Mouse (Mus musculus) midbrain, embryonic 15.5 days (tissue): ENCODE data around the gene Vmn2r89. TPM values are rescaled to one million over a fixed set of nuclear protein-coding genes. Genes with fewer than 3 reads are reported as not detected.

ENCODE experiments used
- ATAC-seq: fragments of 200-750 bp; cut with Nextera tagmentation; replicated peaks from 2 replicates; pipeline ENCODE4 v1.8.0; 2017; ENCODE audit warnings: moderate TSS enrichment
- H3K27ac ChIP-seq: fragments of 300-500 bp; sonication (generic); 2 replicates; pipeline ENCODE4 v1.5.1; 2015; ENCODE audit warnings: mild to moderate bottlenecking, inconsistent platforms
- H3K27me3 ChIP-seq: fragments of 300-500 bp; sonication (generic); replicated peaks from 2 replicates; pipeline ENCODE4 v1.6.1; 2015; ENCODE audit warnings: inconsistent platforms
- H3K36me3 ChIP-seq: fragments of 300-500 bp; sonication (generic); replicated peaks from 2 replicates; pipeline ENCODE4 v1.6.1; 2015; ENCODE audit warnings: inconsistent platforms
- H3K4me1 ChIP-seq: fragments of 300-500 bp; sonication (generic); 2 replicates; pipeline ENCODE4 v1.6.1; 2015; ENCODE audit warnings: inconsistent platforms
- H3K4me2 ChIP-seq: fragments of 300-500 bp; sonication (generic); 2 replicates; pipeline ENCODE4 v1.6.1; 2015; ENCODE audit warnings: inconsistent platforms, mild to moderate bottlenecking, moderate library complexity
- H3K4me3 ChIP-seq: fragments of 300-500 bp; sonication (generic); 2 replicates; pipeline ENCODE4 v1.5.1; 2015; ENCODE audit warnings: mild to moderate bottlenecking, inconsistent platforms
- H3K9ac ChIP-seq: fragments of 300-500 bp; sonication (generic); 2 replicates; pipeline ENCODE4 v1.6.1; 2015; ENCODE audit warnings: mild to moderate bottlenecking, inconsistent platforms
- H3K9me3 ChIP-seq: fragments of 300-500 bp; sonication (generic); 2 replicates; pipeline ENCODE4 v1.6.1; 2016; ENCODE audit warnings: inconsistent platforms
- WGBS: fragments of 180-500 bp; shearing (Covaris S2); methylation state at CpG from one replicate; pipeline ENCODE4 v1.1.7; 2015; ENCODE audit warnings: mixed read lengths; 5-methylcytosine and 5-hydroxymethylcytosine counted together
- polyA plus RNA-seq: library from polyadenylated mRNA; unstranded; fragments of >200 nt; fragmentation: Nextera tagmentation; extraction: Ambion mirVana; gene quantifications from 2 replicates; pipeline ENCODE4 v1.2.1, GENCODE M21; 2015

Vmn2r89 gene
- polyA plus RNA-seq, 1 experiment from 2014 or later: not detected

- Histone ChIP-seq H3K9ac (no peak overlapping the region), H3K4me2 (no peak overlapping the region), H3K27ac (no peak overlapping the region), H3K36me3 (no peaks in the 10 kb centered on the region), H3K9me3 (no peaks in the 10 kb centered on the region; the same call in 1 of the 2 replicates), H3K4me1 (no peaks in the 10 kb centered on the region), H3K4me3 (no peak overlapping the region), H3K27me3 (no peaks in the 10 kb centered on the region)
- no peak for ATAC-seq
- 87% methylated on average over 2 of the region's 2 CpGs for WGBS
These were observed 44.1 kb downstream of the Vmn2r89 start for GRCm38 (mm10) chr14:51495781-51496180.

GRCm38 (mm10) chr14:51496955-51497354 is 45.3 kb downstream of the Vmn2r89 start:
- Histone ChIP-seq H3K9me3 (no peaks in the 10 kb centered on the region; the same call in 1 of the 2 replicates), H3K27ac (no peak overlapping the region), H3K4me2 (no peak overlapping the region), H3K36me3 (no peaks in the 10 kb centered on the region), H3K9ac (no peak overlapping the region), H3K4me1 (no peaks in the 10 kb centered on the region), H3K27me3 (no peaks in the 10 kb centered on the region), H3K4me3 (no peak overlapping the region)
- ATAC-seq: no peak
- WGBS: 78% methylated on average over 1 of the region's 1 CpGs

DNA sequence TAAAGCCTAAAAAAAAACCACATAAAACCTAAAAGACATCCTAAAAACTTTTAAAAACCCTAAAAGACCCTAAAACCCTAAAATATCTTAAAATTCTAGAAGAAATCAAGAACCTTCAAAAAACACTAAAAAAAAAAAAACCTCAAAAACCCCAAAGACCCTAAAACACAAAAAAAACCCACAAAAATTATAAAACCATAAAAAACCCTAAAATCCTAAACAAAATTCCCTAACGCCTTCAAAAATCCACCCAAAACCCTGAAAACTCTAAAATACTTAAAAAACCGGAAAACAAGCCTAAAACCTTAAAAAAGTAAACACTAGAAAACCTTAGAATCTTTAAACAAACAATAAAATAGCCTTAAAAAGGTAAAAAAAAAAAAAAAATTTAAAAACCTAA is 46.3 kb downstream of the Vmn2r89 start:
- no peaks in the 10 kb centered on the region; the same call in 1 of the 2 replicates for H3K9me3 ChIP-seq
- H3K4me2 ChIP-seq: no peak overlapping the region
- H3K9ac ChIP-seq: no peak overlapping the region
- H3K27ac ChIP-seq: no peak overlapping the region
- no peak for ATAC-seq
- WGBS: 95% methylated on average over 2 of the region's 2 CpGs
- H3K27me3 ChIP-seq: no peaks in the 10 kb centered on the region
- no peaks in the 10 kb centered on the region for H3K36me3 ChIP-seq
- H3K4me1 ChIP-seq: no peaks in the 10 kb centered on the region
- H3K4me3 ChIP-seq: no peak overlapping the region

DNA sequence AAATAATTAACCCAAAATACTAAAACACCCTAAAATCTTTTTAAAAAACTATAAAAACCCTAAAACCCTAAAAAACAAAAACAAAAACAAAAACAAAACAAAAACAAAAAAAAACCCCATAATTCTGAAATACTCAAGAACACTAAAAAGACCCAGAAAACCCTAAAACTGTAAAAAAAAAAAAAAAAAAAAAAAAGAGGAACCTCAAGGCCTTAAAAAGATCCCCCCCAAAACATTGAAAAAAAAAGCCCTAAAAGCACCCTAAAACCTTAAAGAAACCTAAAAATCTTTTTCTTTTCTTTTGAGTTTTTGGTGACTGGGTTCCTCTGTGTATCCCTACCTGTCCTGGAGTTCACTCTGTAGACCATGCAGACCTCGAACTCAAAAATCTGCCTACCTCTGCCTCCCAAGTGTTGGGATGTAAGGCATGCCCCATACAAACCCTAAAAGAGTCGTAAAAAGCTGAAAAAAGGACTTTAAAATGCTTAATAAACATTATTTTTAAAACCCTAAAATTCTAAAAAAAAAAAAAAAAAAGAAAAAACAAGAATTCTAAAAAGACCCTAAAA is 48.1 kb downstream of the Vmn2r89 start:
- no peak for ATAC-seq
- Histone ChIP-seq H3K36me3 (no peaks in the 10 kb centered on the region), H3K9me3 (no peaks in the 10 kb centered on the region; the same call in 1 of the 2 replicates), H3K4me1 (no peaks in the 10 kb centered on the region), H3K27me3 (no peaks in the 10 kb centered on the region), H3K27ac (no peak overlapping the region), H3K4me2 (no peak overlapping the region), H3K9ac (no peak overlapping the region), H3K4me3 (no peak overlapping the region)
- 85% methylated on average over 2 of the region's 2 CpGs for WGBS

DNA sequence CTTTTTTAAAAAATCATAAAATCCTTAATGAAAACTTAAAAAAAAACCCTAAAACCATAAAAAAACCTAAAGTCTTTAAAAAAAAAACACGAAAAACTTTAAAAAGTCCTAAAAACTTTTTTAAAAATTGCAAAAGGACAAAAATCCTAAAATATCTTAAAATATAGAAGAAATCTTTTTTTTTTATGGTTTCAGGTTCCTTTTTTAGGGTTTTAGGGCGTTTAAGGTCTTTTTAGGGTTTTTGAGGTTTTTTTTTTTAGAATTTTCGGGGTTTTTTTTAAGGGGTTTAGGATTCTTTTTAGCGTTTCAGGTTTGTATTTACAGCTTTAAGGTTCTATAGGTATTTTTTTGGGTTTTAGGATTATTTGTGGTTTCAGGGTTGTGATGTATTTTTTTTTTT is 48.8 kb downstream of the Vmn2r89 start:
- Histone ChIP-seq H3K4me3 (no peak overlapping the region), H3K4me2 (no peak overlapping the region), H3K4me1 (no peaks in the 10 kb centered on the region), H3K27me3 (no peaks in the 10 kb centered on the region), H3K9me3 (no peaks in the 10 kb centered on the region; the same call in 1 of the 2 replicates), H3K27ac (no peak overlapping the region), H3K36me3 (no peaks in the 10 kb centered on the region), H3K9ac (no peak overlapping the region)
- 94% methylated on average over 4 of the region's 4 CpGs for WGBS
- ATAC-seq: no peak

DNA sequence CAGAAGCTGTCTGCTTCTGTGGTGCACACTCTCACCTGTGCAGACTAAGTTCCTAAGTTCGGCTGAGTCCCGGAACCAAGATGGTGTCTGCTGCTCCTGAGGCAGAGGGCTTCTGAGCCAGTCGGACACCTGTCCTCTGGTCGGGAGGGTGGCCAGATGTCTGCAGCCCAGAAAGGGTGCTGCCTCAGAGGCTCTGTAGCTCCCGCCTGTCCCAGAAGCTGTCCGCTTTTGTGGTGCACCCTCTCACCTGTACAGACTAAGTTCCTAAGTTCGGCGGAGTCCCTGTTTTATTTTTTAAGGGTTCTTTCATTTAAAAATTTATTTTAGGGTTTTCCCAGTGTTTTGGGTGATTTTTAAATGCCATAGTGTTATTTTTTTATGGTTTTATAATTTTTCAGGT is 55.8 kb downstream of the Vmn2r89 start:
- no peak overlapping the region for H3K27ac ChIP-seq
- H3K4me1 ChIP-seq: no peaks in the 10 kb centered on the region
- no peaks in the 10 kb centered on the region for H3K9me3 ChIP-seq
- no peaks in the 10 kb centered on the region for H3K27me3 ChIP-seq
- no peak overlapping the region for H3K4me2 ChIP-seq
- 96% methylated on average over 8 of the region's 8 CpGs for WGBS
- H3K36me3 ChIP-seq: no peaks in the 10 kb centered on the region
- H3K4me3 ChIP-seq: no peak overlapping the region
- H3K9ac ChIP-seq: no peak overlapping the region
- no peak for ATAC-seq

Other genes starting within 250 kb of the Vmn2r89 start
- not detected in 2 replicates for gene Ear14, start 248.5 kb upstream of the Vmn2r89 start, polyA plus RNA-seq
- not detected in 2 replicates for gene Rnase2a, start 195.7 kb upstream of the Vmn2r89 start, polyA plus RNA-seq
- gene Gm7247, start 90.1 kb upstream of the Vmn2r89 start, polyA plus RNA-seq: not detected in 2 replicates
- not detected in 2 replicates for gene Vmn2r88, start 41.0 kb upstream of the Vmn2r89 start, polyA plus RNA-seq
- not detected in 2 replicates for gene Gm5622, start 100.9 kb downstream of the Vmn2r89 start, polyA plus RNA-seq
- not detected in 2 replicates for gene Gm17175, start 122.2 kb downstream of the Vmn2r89 start, polyA plus RNA-seq
- not detected in 2 replicates for gene Gm17174, start 140.3 kb downstream of the Vmn2r89 start, polyA plus RNA-seq
- gene Gm17078, start 159.5 kb downstream of the Vmn2r89 start, polyA plus RNA-seq: not detected in 2 replicates
- not detected in 2 replicates for gene Gm4181, start 183.8 kb downstream of the Vmn2r89 start, polyA plus RNA-seq
- not detected in 2 replicates for gene Gm17079, start 243.6 kb downstream of the Vmn2r89 start, polyA plus RNA-seq